Mouse (Mus musculus): ENCODE results near the gene Gm20878. TPM values are rescaled to one million over a fixed set of nuclear protein-coding genes. Genes with fewer than 3 reads are reported as not detected.
"Not testable (repeated sequence)": the region's sequence is repeated elsewhere in the genome, so short reads cannot be mapped to it uniquely, and the experiment has no call there.

The Gm20878 gene
- polyA plus RNA-seq (2015; fragmentation: Nextera tagmentation; extraction: Ambion mirVana): 0.70 and 1.5 TPM in 2 replicates

GRCm38 (mm10) chr4:41941272-41941671, at the start of gene Gm20878:
TSS of gene Gm20878 (plus strand) at chr4:41941572.
- not testable (repeated sequence) for H3K9ac ChIP-seq; H3K9me3 ChIP-seq; H3K4me1 ChIP-seq (replicated peaks); H3K27me3 ChIP-seq (replicated peaks); H3K27ac ChIP-seq; H3K36me3 ChIP-seq; H3K4me2 ChIP-seq (replicated peaks); H3K4me3 ChIP-seq (replicated peaks); ATAC-seq
- no CpG with 5 or more reads among the region's 8 CpGs for WGBS

GRCm38 (mm10) chr4:41903310-41903709, 38.1 kb upstream of the Gm20878 start, which contains the start of gene Gm21541:
TSS of gene Gm21541 (plus strand) at chr4:41903610.
- H3K27ac ChIP-seq; H3K4me2 ChIP-seq (replicated peaks); H3K27me3 ChIP-seq (replicated peaks); H3K4me3 ChIP-seq (replicated peaks); H3K9ac ChIP-seq; ATAC-seq; H3K36me3 ChIP-seq; H3K9me3 ChIP-seq; H3K4me1 ChIP-seq (replicated peaks): not testable (repeated sequence)
- WGBS: no CpG with 5 or more reads among the region's 5 CpGs

DNA sequence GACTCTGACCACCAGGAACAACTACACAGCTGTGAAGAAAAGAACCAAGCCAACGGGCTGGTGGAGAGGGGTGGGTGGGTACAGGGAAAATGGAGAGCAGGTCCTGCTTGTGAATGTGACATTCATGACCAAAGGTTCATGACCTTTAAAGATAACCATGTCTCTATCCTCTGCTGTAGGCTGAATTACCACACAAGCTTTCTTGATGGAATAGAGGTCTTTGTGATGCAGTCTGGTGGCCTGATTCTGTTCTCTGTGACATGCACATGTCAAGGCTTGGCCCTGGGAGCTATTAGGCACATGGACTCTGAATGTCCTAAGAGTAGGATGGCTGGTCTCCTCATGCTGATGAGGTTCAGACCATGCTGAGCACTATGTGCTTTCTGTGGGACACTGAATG, 24.4 kb downstream of the Gm20878 start, which contains the start of gene Fam205a4:
Gene Fam205a4, plus strand, starts transcription at position 301 of the 400 bp plus-strand sequence.
- H3K9ac ChIP-seq; H3K9me3 ChIP-seq; H3K36me3 ChIP-seq; H3K27me3 ChIP-seq (replicated peaks); H3K4me3 ChIP-seq (replicated peaks); H3K27ac ChIP-seq; H3K4me1 ChIP-seq (replicated peaks); H3K4me2 ChIP-seq (replicated peaks); ATAC-seq: not testable (repeated sequence)
- WGBS: no CpG with 5 or more reads among the region's 1 CpGs

Other genes starting within 250 kb of the Gm20878 start
- gene Cntfr, start 244.5 kb upstream of the Gm20878 start, polyA plus RNA-seq (2015; fragmentation: Nextera tagmentation; extraction: Ambion mirVana): 5.1 and 6.4 TPM in 2 replicates
- 127 and 129 TPM in 2 replicates for gene Il11ra1, start 241.6 kb upstream of the Gm20878 start, polyA plus RNA-seq (2015; fragmentation: Nextera tagmentation; extraction: Ambion mirVana)
- 58.8 and 65.0 TPM in 2 replicates for gene Rpp25l, start 228.0 kb upstream of the Gm20878 start, polyA plus RNA-seq (2015; fragmentation: Nextera tagmentation; extraction: Ambion mirVana)
- 122 and 131 TPM in 2 replicates for gene Dctn3, start 218.4 kb upstream of the Gm20878 start, polyA plus RNA-seq (2015; fragmentation: Nextera tagmentation; extraction: Ambion mirVana)
- not detected in 2 replicates for gene Arid3c, start 210.4 kb upstream of the Gm20878 start, polyA plus RNA-seq (2015; fragmentation: Nextera tagmentation; extraction: Ambion mirVana)
- 64.8 and 70.9 TPM in 2 replicates for gene Galt, start 186.3 kb upstream of the Gm20878 start, polyA plus RNA-seq (2015; fragmentation: Nextera tagmentation; extraction: Ambion mirVana)
- gene Sigmar1, start 185.4 kb upstream of the Gm20878 start, polyA plus RNA-seq (2015; fragmentation: Nextera tagmentation; extraction: Ambion mirVana): 94.7 and 108 TPM in 2 replicates
- gene Ccl27a, start 167.3 kb upstream of the Gm20878 start, polyA plus RNA-seq (2015; fragmentation: Nextera tagmentation; extraction: Ambion mirVana): 30.5 and 31.9 TPM in 2 replicates
- gene Gm21541, start 38.0 kb upstream of the Gm20878 start, polyA plus RNA-seq (2015; fragmentation: Nextera tagmentation; extraction: Ambion mirVana): 16.9 and 31.6 TPM in 2 replicates
- 0.15 and 0.20 TPM in 2 replicates for gene Fam205a4, start 24.5 kb downstream of the Gm20878 start, polyA plus RNA-seq (2015; fragmentation: Nextera tagmentation; extraction: Ambion mirVana)
- gene Gm21093, start 93.2 kb downstream of the Gm20878 start, polyA plus RNA-seq (2015; fragmentation: Nextera tagmentation; extraction: Ambion mirVana): 0.10 TPM in 1 of 2 replicates, not detected in the other
- not detected in 2 replicates for gene Gm3893, start 149.6 kb downstream of the Gm20878 start, polyA plus RNA-seq (2015; fragmentation: Nextera tagmentation; extraction: Ambion mirVana)
- 13.7 TPM in 1 of 2 replicates, not detected in the other for gene Gm13304, start 173.2 kb downstream of the Gm20878 start, polyA plus RNA-seq (2015; fragmentation: Nextera tagmentation; extraction: Ambion mirVana)
- not detected in 2 replicates for gene Gm13306, start 211.9 kb downstream of the Gm20878 start, polyA plus RNA-seq (2015; fragmentation: Nextera tagmentation; extraction: Ambion mirVana)
- gene Gm13305, start 227.0 kb downstream of the Gm20878 start, polyA plus RNA-seq (2015; fragmentation: Nextera tagmentation; extraction: Ambion mirVana): not detected in 2 replicates